Comparison of ENCODE assay signal across 13 mouse cellular contexts in the genomic region with DNA sequence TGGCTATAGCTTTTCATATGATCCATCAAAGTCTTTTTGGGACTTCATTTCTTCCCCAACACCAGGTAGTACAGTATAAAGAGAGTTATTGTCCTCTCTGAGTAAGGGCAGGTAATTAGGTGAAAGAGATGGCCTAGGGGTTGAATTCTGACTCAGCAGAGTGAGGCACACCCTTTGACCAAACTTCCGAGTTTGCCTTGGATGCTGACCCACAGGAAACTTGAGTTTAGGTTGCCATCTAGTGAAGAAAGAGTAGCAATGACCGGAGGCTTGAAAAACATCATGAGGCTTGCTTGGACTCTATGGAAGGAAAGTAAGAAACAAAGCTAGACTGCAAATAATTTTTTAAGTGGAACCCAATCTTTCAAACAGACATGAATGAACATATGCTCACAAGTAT. TPM values are rescaled to one million over a fixed set of nuclear protein-coding genes. Genes with fewer than 3 reads are reported as not detected.
A peak's percentile ranks its signal among the peaks of the same experiment; 100 is the strongest.
DNase-seq lines count a peak whose midpoint lies in the region; ATAC-seq and TF ChIP-seq lines count a peak whose summit lies in the region.
"Had no signal": no experiment of that assay in that cellular context is flagged by ENCODE, and none has a peak within 500 bp of the region (broad histone marks: within the 10 kb centered on the region; RNA-seq: fewer than 3 reads in every experiment).

No protein-coding gene starts in this region.

- H3K27ac ChIP-seq in forebrain, embryonic 14.5 days (ENCODE audit: low read depth, low read length), result no peak overlapping the region
- H3K27ac ChIP-seq in forebrain, embryonic 13.5 days, result no peak overlapping the region
- H3K27ac ChIP-seq in ES-E14 (ENCODE audit: insufficient read depth, low read depth, low read length, poor library complexity, severe bottlenecking), result no peak overlapping the region
- no peak overlapping the region for H3K27ac ChIP-seq in limb, embryonic 10.5 days
- H3K27ac ChIP-seq in thymus, adult 2 months (ENCODE audit: control insufficient read depth, insufficient read depth, low read length), result no peak overlapping the region
- H3K27ac ChIP-seq: limb, embryonic 12.5 days; neural tube, embryonic 13.5 days had no signal

- ATAC-seq in forebrain, embryonic 14.5 days, result no peak
- no peak for ATAC-seq in forebrain, embryonic 13.5 days

- H3K36me3 ChIP-seq in forebrain, embryonic 14.5 days (ENCODE audit: control insufficient read depth, insufficient read depth, low read length), result no peaks in the 10 kb centered on the region
- H3K36me3 ChIP-seq in forebrain, embryonic 13.5 days (ENCODE audit: poor library complexity, severe bottlenecking), result no peaks in the 10 kb centered on the region
- no peaks in the 10 kb centered on the region for H3K36me3 ChIP-seq in ES-E14 (ENCODE audit: control insufficient read depth, insufficient read depth, low read length, poor library complexity, severe bottlenecking)
- no peaks in the 10 kb centered on the region for H3K36me3 ChIP-seq in limb, embryonic 10.5 days
- no peaks in the 10 kb centered on the region for H3K36me3 ChIP-seq in thymus, adult 2 months (ENCODE audit: control insufficient read depth, insufficient read depth, low read length)
- H3K36me3 ChIP-seq: limb, embryonic 12.5 days; neural tube, embryonic 13.5 days had no signal

- no peak overlapping the region for H3K4me3 ChIP-seq in forebrain, embryonic 14.5 days (ENCODE audit: low read depth, low read length)
- H3K4me3 ChIP-seq in forebrain, embryonic 13.5 days, result no peak overlapping the region
- H3K4me3 ChIP-seq in ES-E14 (ENCODE audit: insufficient read depth in 1 of 2, low read depth in 1 of 2, low read length in 2 of 2, poor library complexity in 1 of 2, severe bottlenecking in 1 of 2), result no peak overlapping the region
- no peak overlapping the region for H3K4me3 ChIP-seq in limb, embryonic 10.5 days
- H3K4me3 ChIP-seq in thymus, adult 2 months (ENCODE audit: control insufficient read depth, insufficient read depth, low read length), result no peak overlapping the region
- H3K4me3 ChIP-seq: limb, embryonic 12.5 days; neural tube, embryonic 13.5 days had no signal

- no peak for TF ChIP-seq CTCF in thymus, adult 2 months (IDR thresholded peaks at IDR 0.05; ENCODE audit: borderline replicate concordance, control insufficient read depth, extremely low read depth, insufficient read depth, low read length, poor library complexity)

- TF ChIP-seq POLR2A in thymus, adult 2 months (IDR thresholded peaks at IDR 0.05; ENCODE audit: control insufficient read depth, extremely low read depth, insufficient read depth, low read length, poor library complexity), result no peak

- WGBS in forebrain, embryonic 14.5 days, result 26% methylated on average over 2 of the region's 2 CpGs
- 31% methylated on average over 2 of the region's 2 CpGs for WGBS in forebrain, embryonic 13.5 days
- WGBS in limb, embryonic 10.5 days, result 26% methylated on average over 2 of the region's 2 CpGs
- WGBS in thymus, adult 2 months, result 53% methylated on average over 2 of the region's 2 CpGs

- no peaks in the 10 kb centered on the region for H3K9me3 ChIP-seq in forebrain, embryonic 14.5 days (replicated peaks; ENCODE audit: control insufficient read depth, low read length)
- no peaks in the 10 kb centered on the region for H3K9me3 ChIP-seq in forebrain, embryonic 13.5 days (replicated peaks)
- H3K9me3 ChIP-seq in ES-E14 (ENCODE audit: control insufficient read depth, insufficient read depth, low read depth, low read length), result no peaks in the 10 kb centered on the region
- H3K9me3 ChIP-seq in limb, embryonic 10.5 days (replicated peaks), result no peaks in the 10 kb centered on the region
- H3K9me3 ChIP-seq: limb, embryonic 12.5 days; neural tube, embryonic 13.5 days had no signal

- no peak overlapping the region for H3K9ac ChIP-seq in forebrain, embryonic 14.5 days (ENCODE audit: low read length)
- no peak overlapping the region for H3K9ac ChIP-seq in forebrain, embryonic 13.5 days
- H3K9ac ChIP-seq in ES-E14 (ENCODE audit: insufficient read depth, low read depth, low read length, poor library complexity, severe bottlenecking), result no peak overlapping the region
- H3K9ac ChIP-seq: limb, embryonic 12.5 days; neural tube, embryonic 13.5 days had no signal

- no peaks in the 10 kb centered on the region for H3K27me3 ChIP-seq in forebrain, embryonic 14.5 days (replicated peaks; ENCODE audit: control insufficient read depth, insufficient read depth, low read length)
- H3K27me3 ChIP-seq in forebrain, embryonic 13.5 days, result peaks cover 26% of the 10 kb centered on the region; the same call in 1 of the 2 replicates
- H3K27me3 ChIP-seq in limb, embryonic 10.5 days (ENCODE audit: low read depth, poor library complexity, severe bottlenecking), result peaks cover 48% of the 10 kb centered on the region
- H3K27me3 ChIP-seq in thymus, adult 2 months (ENCODE audit: control insufficient read depth, insufficient read depth, low read length), result no peaks in the 10 kb centered on the region

- in situ Hi-C loops in ES-E14 (cut with MboI; ENCODE audit: low sequenced_read_pairs in 2 of 2, unreplicated experiment in 2 of 2), result no loop called here

- DNase-seq in forebrain, embryonic 14.5 days (ENCODE audit: low spot score), result peak; percentile 11
- DNase-seq in kidney, adult 9 months, result peak; percentile 61
- DNase-seq in kidney, postnatal 10 days, result no peak
- DNase-seq in ES-E14 (ENCODE audit: low read depth, low spot score), result no peak
- peak; percentile 4 for DNase-seq in forelimb bud, embryonic 11.5 days (ENCODE audit: low read depth, low spot score)
- no peak for DNase-seq in limb, embryonic 10.5 days (ENCODE audit: low spot score)
- DNase-seq in thymus, adult 2 months, result no peak
- DNase-seq: cerebellum, adult 8-10 months had no signal

- H3K4me1 ChIP-seq in forebrain, embryonic 14.5 days (ENCODE audit: control insufficient read depth, insufficient read depth, low read length), result no peaks in the 10 kb centered on the region
- H3K4me1 ChIP-seq in forebrain, embryonic 13.5 days, result no peaks in the 10 kb centered on the region
- no peaks in the 10 kb centered on the region for H3K4me1 ChIP-seq in ES-E14 (ENCODE audit: control insufficient read depth in 2 of 2, insufficient read depth in 2 of 2, low read length in 2 of 2, poor library complexity in 1 of 2)
- H3K4me1 ChIP-seq in limb, embryonic 10.5 days, result no peaks in the 10 kb centered on the region
- H3K4me1 ChIP-seq in thymus, adult 2 months (replicated peaks; ENCODE audit: control insufficient read depth, insufficient read depth, low read length), result no peaks in the 10 kb centered on the region
- H3K4me1 ChIP-seq: limb, embryonic 12.5 days; neural tube, embryonic 13.5 days had no signal

- no peak overlapping the region for H3K4me2 ChIP-seq in forebrain, embryonic 14.5 days (ENCODE audit: low read length)
- no peak overlapping the region for H3K4me2 ChIP-seq in forebrain, embryonic 13.5 days
- H3K4me2 ChIP-seq: limb, embryonic 12.5 days; neural tube, embryonic 13.5 days had no signal

TF ChIP-seq in ES-E14, 5 proteins besides CTCF, POLR2A, EP300 and RAD21:
- TF ChIP-seq MAFK (IDR thresholded peaks at IDR 0.05; ENCODE audit: insufficient read depth, low read depth, low read length), result peak; percentile 58; the same call in 1 of the 2 replicates
- peak; percentile 36; the same call in 1 of the 2 replicates for TF ChIP-seq ZC3H11A (IDR thresholded peaks at IDR 0.05; ENCODE audit: borderline replicate concordance, low read depth, low read length)
- TF ChIP-seq CHD2 (IDR thresholded peaks at IDR 0.05; ENCODE audit: low read depth, low read length), result no peak
TF ChIP-seq in ES-E14: peak in this region for 2.

RNA-seq across cellular contexts. Expression of a gene that starts 44.3 kb away (rescaled TPM):
- polyA plus RNA-seq in forebrain, embryonic 14.5 days (2014; fragmentation: Nextera tagmentation; extraction: Ambion mirVana), result not detected in 2 replicates
- not detected in 2 replicates for polyA plus RNA-seq in forebrain, embryonic 13.5 days (2015; fragmentation: Nextera tagmentation; extraction: Ambion mirVana)
- total RNA-seq in ES-E14 (2012; rRNA removed), result not detected in 2 replicates
- polyA plus RNA-seq in limb, embryonic 10.5 days (2016; fragmentation: Nextera tagmentation; extraction: Ambion mirVana), result not detected in 2 replicates
- 0.12 TPM in 1 of 2 replicates, not detected in the other for polyA plus RNA-seq in thymus, adult 2 months (2012; rRNA removed)
- total RNA-seq: megakaryocyte-erythroid progenitor cell, adult 5-6 weeks had no signal
- polyA plus RNA-seq: heart, embryonic 14.5 days; limb, embryonic 12.5 days; neural tube, embryonic 13.5 days had no signal

Comparison
In these comparisons a context has a peak if more than half of its experiments do, and no peak if none do; other contexts are left out.
1. DNase-seq: peak in forebrain, embryonic 14.5 days (single experiment), kidney, adult 9 months (single experiment) and forelimb bud, embryonic 11.5 days (single experiment); none in kidney, postnatal 10 days (single experiment), ES-E14 (single experiment), limb, embryonic 10.5 days (single experiment) and thymus, adult 2 months (single experiment).